Mouse (Mus musculus) CH12.LX (cell line): Measurements from ENCODE around the gene Pcdh15. TPM values are rescaled to one million over a fixed set of nuclear protein-coding genes. Genes with fewer than 3 reads are reported as not detected.

Experiments
- DNase-seq: peaks from one replicate; pipeline ENCODE4 v3.0.0-alpha.2; 2013; ENCODE audit errors: extremely low read depth
- H3K27ac ChIP-seq: 2 replicates; pipeline ENCODE4 v1.5.1; 2012; ENCODE audit warnings: low read depth, mild to moderate bottlenecking, control low read depth, moderate library complexity; ENCODE audit not compliant: insufficient read depth
- H3K27me3 ChIP-seq: replicated peaks from 2 replicates; pipeline ENCODE3; 2012; ENCODE audit warnings: inconsistent platforms
- H3K36me3 ChIP-seq, 2 experiments: replicated peaks in 1 of 2; 2 replicates each; pipeline versions ENCODE3 to v1.6.1; 2012; ENCODE audit warnings: inconsistent platforms in 1 of 2, low read length in 1 of 2, mild to moderate bottlenecking in 1 of 2, mixed read lengths in 1 of 2, moderate library complexity in 1 of 2; ENCODE audit not compliant: control insufficient read depth in 1 of 2, insufficient read depth in 1 of 2
- H3K4me1 ChIP-seq, 2 experiments: 2 replicates each; pipeline ENCODE4 v1.6.1; 2012; ENCODE audit warnings: inconsistent platforms in 1 of 2, moderate library complexity in 1 of 2; ENCODE audit not compliant: insufficient read depth in 2 of 2, control insufficient read depth in 1 of 2
- H3K4me2 ChIP-seq: 2 replicates; pipeline ENCODE4 v1.6.1; 2012; ENCODE audit warnings: low read depth, mild to moderate bottlenecking, control low read depth; ENCODE audit not compliant: poor library complexity, insufficient read depth, severe bottlenecking
- H3K4me3 ChIP-seq, 3 experiments: fragments of 150-350 bp in 1 of 3; sonication (generic) in 1 of 3; replicated peaks in 1 of 3; 2 replicates each; pipeline versions ENCODE3 to v1.5.1; 2011 to 2012; ENCODE audit warnings: low read depth in 2 of 3, low read length in 2 of 3, mild to moderate bottlenecking in 2 of 3, moderate library complexity in 2 of 3, control low read depth in 1 of 3, improper control_type of control experiment in 1 of 3, inconsistent platforms in 1 of 3, mixed read lengths in 1 of 3; ENCODE audit not compliant: poor library complexity in 1 of 3
- H3K79me2 ChIP-seq: replicated peaks from 2 replicates; pipeline ENCODE4 v1.6.1; 2012; ENCODE audit warnings: mild to moderate bottlenecking, moderate library complexity; ENCODE audit not compliant: control insufficient read depth, poor library complexity, insufficient read depth, severe bottlenecking; ENCODE audit errors: extremely low read depth
- H3K9ac ChIP-seq: 2 replicates; pipeline ENCODE4 v1.6.1; 2012; ENCODE audit warnings: low read depth, mild to moderate bottlenecking, control low read depth, moderate library complexity; ENCODE audit not compliant: insufficient read depth
- H3K9me3 ChIP-seq: replicated peaks from 2 replicates; pipeline ENCODE3; 2012; ENCODE audit warnings: low read length, inconsistent platforms, mixed read lengths
- BHLHE40 ChIP-seq: IDR thresholded peaks from 2 replicates; pipeline ENCODE4 v1.6.1; 2011; ENCODE audit warnings: mild to moderate bottlenecking, low read depth, low read length, improper control_type of control experiment
- CTCF ChIP-seq, 2 experiments: IDR thresholded peaks in 1 of 2; conservative IDR thresholded peaks in 1 of 2; 2 replicates each; pipeline ENCODE4 v1.5.1; 2011 to 2012; ENCODE audit warnings: low read depth in 2 of 2, low read length in 2 of 2, improper control_type of control experiment in 1 of 2, inconsistent platforms in 1 of 2, mild to moderate bottlenecking in 1 of 2, moderate library complexity in 1 of 2
- ELF1 ChIP-seq: IDR thresholded peaks from 2 replicates; pipeline ENCODE4 v1.6.1; 2014; ENCODE audit warnings: low read depth, mild to moderate bottlenecking, inconsistent platforms, low read length, improper control_type of control experiment
- EP300 ChIP-seq: IDR thresholded peaks from 2 replicates; pipeline ENCODE4 v1.6.1; 2011; ENCODE audit warnings: low read length, improper control_type of control experiment
- ETS1 ChIP-seq: conservative IDR thresholded peaks from 2 replicates; pipeline ENCODE4 v1.6.1; 2012; ENCODE audit warnings: low read depth, mild to moderate bottlenecking, inconsistent platforms, low read length, improper control_type of control experiment, moderate library complexity
- HCFC1 ChIP-seq: IDR thresholded peaks from 2 replicates; pipeline ENCODE4 v1.6.1; 2012; ENCODE audit warnings: low read depth, mild to moderate bottlenecking, inconsistent platforms, low read length, improper control_type of control experiment
- IRF4 ChIP-seq: IDR thresholded peaks from 2 replicates; pipeline ENCODE4 v1.6.1; 2014; ENCODE audit warnings: low read depth, mild to moderate bottlenecking, inconsistent platforms, low read length, improper control_type of control experiment
- JUN ChIP-seq: IDR thresholded peaks from 2 replicates; pipeline ENCODE4 v1.6.1; 2011; ENCODE audit warnings: low read depth, mild to moderate bottlenecking, low read length, improper control_type of control experiment, moderate library complexity; ENCODE audit not compliant: insufficient read depth
- JUND ChIP-seq: conservative IDR thresholded peaks from 2 replicates; pipeline ENCODE4 v1.6.1; 2011; ENCODE audit warnings: low read depth, low read length, improper control_type of control experiment
- MAFK ChIP-seq: IDR thresholded peaks from 2 replicates; pipeline ENCODE4 v1.6.1; 2011; ENCODE audit warnings: low read length, improper control_type of control experiment; ENCODE audit not compliant: insufficient replicate concordance
- NELFE ChIP-seq: IDR thresholded peaks from 2 replicates; pipeline ENCODE4 v1.6.1; 2011; ENCODE audit warnings: low read depth, low read length, improper control_type of control experiment
- PAX5 ChIP-seq: IDR thresholded peaks from 2 replicates; pipeline ENCODE4 v1.6.1; 2012; ENCODE audit warnings: low read length, inconsistent platforms, mixed read lengths
- POLR2AphosphoS2 ChIP-seq: IDR thresholded peaks from 2 replicates; pipeline ENCODE4 v1.6.1; 2011; ENCODE audit warnings: low read depth, low read length, improper control_type of control experiment
- RAD21 ChIP-seq: IDR thresholded peaks from 2 replicates; pipeline ENCODE4 v1.6.1; 2011; ENCODE audit warnings: low read depth, mild to moderate bottlenecking, low read length, improper control_type of control experiment, moderate library complexity
- RCOR1 ChIP-seq: conservative IDR thresholded peaks from 2 replicates; pipeline ENCODE4 v1.6.1; 2012; ENCODE audit warnings: low read depth, mild to moderate bottlenecking, inconsistent platforms, low read length, improper control_type of control experiment
- SIN3A ChIP-seq: IDR thresholded peaks from 2 replicates; pipeline ENCODE4 v1.6.1; 2012; ENCODE audit warnings: low read length, improper control_type of control experiment, inconsistent platforms
- SMC3 ChIP-seq: IDR thresholded peaks from 2 replicates; pipeline ENCODE4 v1.6.1; 2011; ENCODE audit warnings: low read depth, low read length, improper control_type of control experiment
- TCF12 ChIP-seq: IDR thresholded peaks from 2 replicates; pipeline ENCODE4 v1.6.1; 2014; ENCODE audit warnings: low read depth, mild to moderate bottlenecking, inconsistent platforms, low read length, improper control_type of control experiment
- UBTF ChIP-seq: IDR thresholded peaks from 2 replicates; pipeline ENCODE4 v1.6.1; 2012; ENCODE audit warnings: low read depth, mild to moderate bottlenecking, inconsistent platforms, low read length, improper control_type of control experiment, moderate library complexity
- USF1 ChIP-seq: IDR thresholded peaks from 2 replicates; pipeline ENCODE4 v1.6.1; 2014; ENCODE audit warnings: low read depth, mild to moderate bottlenecking, inconsistent platforms, low read length, improper control_type of control experiment
- USF2 ChIP-seq: conservative IDR thresholded peaks from 2 replicates; pipeline ENCODE4 v1.6.1; 2011; ENCODE audit warnings: low read depth, low read length, improper control_type of control experiment
- ZC3H11A ChIP-seq: IDR thresholded peaks from 2 replicates; pipeline ENCODE4 v1.6.1; 2012; ENCODE audit warnings: low read depth, mild to moderate bottlenecking, inconsistent platforms, low read length, improper control_type of control experiment
- ZKSCAN1 ChIP-seq: IDR thresholded peaks from 2 replicates; pipeline ENCODE4 v1.6.1; 2012; ENCODE audit warnings: low read depth, inconsistent platforms, low read length, improper control_type of control experiment, borderline replicate concordance
- ZMIZ1 ChIP-seq: IDR thresholded peaks from 2 replicates; pipeline ENCODE4 v1.6.1; 2012; ENCODE audit warnings: low read depth, mild to moderate bottlenecking, inconsistent platforms, low read length, improper control_type of control experiment
- dilution Hi-C: fragments of 300-500 bp; cut with MboI; formaldehyde crosslinking; loops from 2 replicates; pipeline ENCODE4 v1.14.3; 2020; ENCODE audit warnings: low sequenced_read_pairs; ENCODE audit not compliant: extremely low pct_unique_long_range_greater_than_20kb, extremely low pct_ligation_motif_present
- in situ Hi-C: fragments of 300-500 bp; cut with MboI; formaldehyde crosslinking; loops from 3 replicates; pipeline ENCODE4 v1.14.3; 2019; ENCODE audit warnings: low sequenced_read_pairs, low pct_ligation_motif_present, low pct_unique_long_range_greater_than_20kb, mixed read lengths
- polyA plus RNA-seq: library from polyadenylated mRNA; unstranded; fragments of >175 nt; gene quantifications from 2 replicates; pipeline ENCODE4 v1.2.1, GENCODE M21; 2012; ENCODE audit warnings: low read depth; ENCODE audit not compliant: insufficient read length
- total RNA-seq, 2 experiments: library from RNA; depleted of rRNA; stranded (reverse); fragments of 300-350 nt in 1 of 2; fragments of >200 nt in 1 of 2; gene quantifications; 2 replicates each; pipeline ENCODE4 v1.2.3; 2012 to 2014

Gene Pcdh15
- total and polyA plus RNA-seq, 3 experiments: not detected

DNA sequence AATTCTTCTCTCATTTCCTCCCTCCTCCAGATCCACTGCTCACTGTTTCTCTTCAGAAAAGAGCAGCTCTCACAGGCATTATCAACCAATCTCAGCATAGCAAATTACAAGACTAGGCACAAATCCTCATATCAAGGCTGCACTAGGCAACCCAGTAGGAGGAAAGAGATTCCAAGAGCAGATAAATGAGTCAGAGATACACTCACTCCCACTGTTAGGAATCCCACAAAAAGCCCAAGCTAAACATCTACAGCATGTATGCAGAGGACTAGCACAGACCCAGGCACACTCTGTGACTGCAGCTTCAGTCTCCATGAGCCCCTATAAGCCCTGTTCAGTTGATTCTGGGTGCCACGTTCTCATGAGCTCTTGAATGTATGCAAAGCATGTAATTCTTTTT is 829.5 kb downstream of the Pcdh15 start:
- in situ Hi-C loops: no loop called here
- Histone ChIP-seq H3K4me3 (no peak overlapping the region), H3K36me3 (no peaks in the 10 kb centered on the region), H3K4me2 (no peak overlapping the region), H3K27ac (no peak overlapping the region)
- TF ChIP-seq BHLHE40 (no peak), SMC3 (no peak), JUND (no peak), ELF1 (no peak), CTCF (conservative IDR thresholded peaks at IDR 0.05 in 1 of 2, IDR thresholded peaks at IDR 0.05 in 1 of 2; ENCODE audit: low read depth in 2 of 2, low read length in 2 of 2) (no peak), HCFC1 (no peak), TCF12 (no peak), MAFK (no peak), POLR2AphosphoS2 (no peak), JUN (no peak), ZC3H11A (no peak), SIN3A (no peak), USF1 (no peak), EP300 (no peak), USF2 (no peak), ETS1 (no peak), PAX5 (no peak)
- TF ChIP-seq, all 38 proteins: peak for 0
- H3K4me1 ChIP-seq: no peaks in the 10 kb centered on the region
- H3K27me3 ChIP-seq: no peaks in the 10 kb centered on the region
- no peaks in the 10 kb centered on the region for H3K79me2 ChIP-seq
- peaks cover 27% of the 10 kb centered on the region for H3K9me3 ChIP-seq
- no peak for DNase-seq
- dilution Hi-C loops: no loop called here
- no peak overlapping the region for H3K9ac ChIP-seq

DNA sequence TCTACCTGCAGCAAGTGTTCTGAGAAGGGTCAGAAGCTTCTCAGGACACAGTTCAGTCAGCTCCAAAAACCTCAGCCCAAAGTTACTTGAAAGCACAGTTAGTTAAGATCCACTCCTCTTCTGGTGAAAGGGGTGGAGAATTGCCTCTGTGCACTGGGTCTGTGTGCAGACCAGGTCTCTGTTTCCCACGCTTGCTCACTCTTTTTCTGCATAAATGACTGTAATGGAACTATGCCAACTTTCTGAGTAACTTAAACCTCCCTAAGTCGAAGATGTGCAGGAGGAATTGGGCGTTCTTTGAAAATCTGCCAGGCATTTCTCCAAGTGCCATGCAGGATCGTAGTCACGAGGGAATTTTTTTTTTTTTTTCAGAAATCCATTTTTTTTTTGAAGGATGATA is 830.6 kb downstream of the Pcdh15 start:
- in situ Hi-C loops (no loop called here), dilution Hi-C loops (no loop called here)
- TF ChIP-seq ZC3H11A (no peak), UBTF (no peak), HCFC1 (no peak), POLR2AphosphoS2 (no peak), RAD21 (no peak), ZKSCAN1 (no peak), CTCF (conservative IDR thresholded peaks at IDR 0.05 in 1 of 2, IDR thresholded peaks at IDR 0.05 in 1 of 2; ENCODE audit: low read depth in 2 of 2, low read length in 2 of 2) (no peak), TCF12 (no peak), IRF4 (no peak), ZMIZ1 (no peak), RCOR1 (no peak), NELFE (no peak), EP300 (no peak)

More for the DNA sequence above, 830.6 kb downstream of the Pcdh15 start:
- Histone ChIP-seq H3K27ac (no peak overlapping the region), H3K4me3 (no peak overlapping the region), H3K9me3 (peaks cover 36% of the 10 kb centered on the region), H3K9ac (no peak overlapping the region), H3K4me1 (no peaks in the 10 kb centered on the region), H3K4me2 (no peak overlapping the region), H3K36me3 (no peaks in the 10 kb centered on the region), H3K27me3 (no peaks in the 10 kb centered on the region), H3K79me2 (no peaks in the 10 kb centered on the region)
- DNase-seq: no peak
